Mouse (Mus musculus): ENCODE measurements around the gene Tmc8.
A peak's percentile ranks its signal among the peaks of the same experiment; 100 is the strongest.
"Not testable (repeated sequence)": the region's sequence is repeated elsewhere in the genome, so short reads cannot be mapped to it uniquely, and the experiment has no call there.

The Tmc8 gene

DNA sequence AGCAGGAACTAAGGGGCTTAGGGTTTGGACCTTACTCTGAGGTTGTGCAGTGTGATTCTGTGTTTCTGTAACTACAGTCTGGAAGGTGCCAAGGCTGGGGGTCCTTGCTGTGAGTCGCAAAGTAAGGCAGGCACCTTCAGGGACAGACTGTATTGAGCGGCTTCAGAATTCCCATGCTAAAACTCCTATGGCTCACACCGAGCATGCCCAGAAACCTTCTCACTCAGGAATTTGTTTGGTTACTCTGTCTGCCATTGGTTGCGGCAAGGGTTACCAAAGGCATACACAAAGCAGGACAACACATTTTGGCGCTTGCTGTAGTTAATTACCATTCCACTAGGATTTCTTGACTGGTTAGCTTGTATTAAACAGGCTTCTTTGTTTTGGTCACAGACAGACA lies 44.3 kb downstream of the Tmc8 start:
- DNase-seq, result peak in 1 of 2 experiments; percentile 28

DNA sequence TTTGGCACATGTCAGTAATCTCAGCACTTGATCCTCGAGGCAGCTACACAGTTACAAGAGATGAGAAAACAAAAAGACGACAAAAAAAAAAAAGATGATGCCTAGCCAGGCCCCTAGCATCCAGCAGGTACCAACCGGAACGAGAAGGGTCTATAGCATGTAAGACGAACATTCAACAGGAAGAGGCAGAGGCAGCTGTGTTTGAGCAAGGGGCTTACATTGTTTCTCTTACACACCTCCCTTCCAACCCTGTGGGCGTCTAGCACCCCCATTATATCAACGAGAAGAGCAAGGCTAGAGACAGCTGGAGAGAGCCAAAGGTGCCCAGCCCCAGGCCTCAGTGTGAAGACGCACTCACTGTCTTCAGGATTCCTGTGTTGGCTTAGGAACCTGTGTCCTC lies 45.0 kb downstream of the Tmc8 start:
- no peak for DNase-seq

DNA sequence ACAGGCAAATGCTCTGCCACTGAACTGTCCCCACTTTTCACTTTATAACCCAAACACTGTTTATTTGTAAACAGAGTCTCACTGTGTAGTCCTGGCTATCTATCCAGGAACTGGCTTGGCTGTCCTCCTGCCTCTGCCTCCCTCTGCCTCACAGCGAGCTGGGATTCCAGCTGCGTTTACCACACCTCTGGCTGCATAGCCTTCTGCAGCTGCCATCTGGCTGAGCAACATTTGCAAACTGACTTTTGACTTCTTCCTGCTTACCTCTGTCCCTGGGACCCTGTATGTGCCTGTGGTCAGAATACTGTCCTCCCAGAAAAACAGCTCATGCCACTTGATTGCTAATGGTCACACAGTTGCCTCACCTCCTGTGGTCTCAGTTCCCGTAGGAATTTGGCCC lies 45.5 kb downstream of the Tmc8 start:
- DNase-seq, result no peak

DNA sequence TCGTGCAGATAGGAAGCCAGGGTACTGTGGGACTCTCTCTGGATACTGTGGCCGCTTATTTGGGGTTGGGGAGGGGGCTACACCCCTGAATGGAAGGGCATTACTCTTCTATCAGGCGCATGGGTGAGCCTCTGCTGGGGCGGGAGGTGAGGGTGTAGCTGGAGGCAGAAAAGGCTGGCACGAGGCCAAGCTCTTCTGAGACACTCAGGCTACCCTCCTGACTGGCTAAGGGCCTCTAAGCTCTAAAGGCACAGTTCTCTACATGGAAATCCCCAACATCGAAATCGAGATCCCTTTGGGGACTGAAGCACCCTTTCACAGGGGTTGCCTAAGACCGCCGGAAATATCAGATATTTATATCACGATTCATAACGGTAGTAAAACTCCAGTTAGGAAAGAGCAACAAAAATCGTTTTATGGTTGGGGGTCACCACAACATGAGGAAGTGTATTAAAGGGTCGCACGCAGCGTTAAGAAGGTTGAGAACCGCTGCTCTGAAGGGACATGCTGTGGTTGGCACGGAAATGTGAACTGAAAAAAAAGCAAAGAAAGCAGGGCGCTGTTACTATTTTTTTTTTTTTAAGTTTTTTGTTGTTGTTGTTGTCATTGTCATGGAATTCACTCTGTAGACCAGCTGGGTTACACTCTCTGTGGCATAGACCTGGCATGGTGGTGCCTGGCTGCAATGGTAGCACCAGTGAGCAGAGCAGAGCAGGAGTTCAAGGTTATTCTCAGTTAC lies 46.4 kb downstream of the Tmc8 start:
- DNase-seq, result peak; percentile 75 to 83

DNA sequence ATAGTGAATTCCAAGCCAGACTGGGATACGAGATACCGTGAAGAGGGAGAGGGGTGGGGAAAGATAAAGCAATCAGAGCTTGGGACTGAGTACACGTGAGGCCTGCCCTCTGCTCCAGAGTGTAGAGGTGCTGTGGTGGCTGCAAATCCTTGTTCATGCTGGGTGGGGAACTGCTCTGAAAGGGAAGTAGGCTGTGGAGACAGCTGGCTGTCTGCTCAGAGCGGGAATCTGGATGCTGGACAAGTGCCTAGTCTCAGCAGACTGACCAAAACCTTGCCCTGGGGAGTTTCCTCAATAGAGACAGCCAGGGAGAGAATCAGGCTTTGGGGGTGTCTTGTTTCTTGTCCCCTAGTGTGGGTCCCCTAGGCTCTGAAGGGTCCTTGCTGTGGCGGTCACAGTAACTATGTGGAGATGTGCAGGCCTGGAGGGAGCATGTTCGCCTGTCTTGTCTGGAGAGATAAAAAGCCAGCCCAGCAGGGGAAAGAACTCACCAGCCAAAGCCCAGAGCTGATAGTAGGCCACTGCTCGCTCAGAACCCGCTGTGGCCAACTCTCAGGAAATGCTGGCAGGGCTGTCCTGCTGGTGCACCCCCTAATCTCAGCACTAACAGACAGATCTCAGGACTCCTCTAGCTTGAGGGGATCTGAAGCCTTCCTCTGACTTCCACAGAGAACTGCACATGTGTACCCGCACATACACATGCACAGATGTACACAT lies 47.2 kb downstream of the Tmc8 start:
- DNase-seq, result peak; percentile 65 to 82

DNA sequence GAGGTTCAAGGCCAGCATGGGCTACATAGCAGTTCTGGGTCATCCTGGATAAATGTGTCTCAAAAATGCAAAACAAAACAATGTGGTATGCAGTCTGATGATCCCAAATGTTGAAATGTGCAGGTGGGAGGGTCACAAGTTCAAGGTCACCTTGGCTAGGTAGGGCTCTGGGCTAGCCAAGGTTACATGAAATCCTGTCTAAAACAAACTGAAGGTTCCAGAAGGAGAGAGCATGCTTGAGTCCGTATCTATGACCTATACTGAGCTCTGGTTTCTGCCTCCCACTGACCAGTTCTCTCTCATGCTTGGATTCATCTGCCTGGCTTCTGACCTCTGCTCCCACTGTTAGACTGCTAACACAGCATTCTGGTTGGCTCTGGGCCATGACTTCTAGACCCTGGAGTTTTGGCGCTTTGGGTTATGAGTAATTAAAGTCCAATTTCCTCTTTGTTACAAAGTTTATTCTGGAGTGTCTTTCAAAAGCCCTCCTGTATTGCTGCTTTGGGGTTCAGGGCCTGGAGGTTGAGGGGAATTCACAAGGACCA lies 47.9 kb downstream of the Tmc8 start:
- DNase-seq, result peak; percentile 94 to 95

DNA sequence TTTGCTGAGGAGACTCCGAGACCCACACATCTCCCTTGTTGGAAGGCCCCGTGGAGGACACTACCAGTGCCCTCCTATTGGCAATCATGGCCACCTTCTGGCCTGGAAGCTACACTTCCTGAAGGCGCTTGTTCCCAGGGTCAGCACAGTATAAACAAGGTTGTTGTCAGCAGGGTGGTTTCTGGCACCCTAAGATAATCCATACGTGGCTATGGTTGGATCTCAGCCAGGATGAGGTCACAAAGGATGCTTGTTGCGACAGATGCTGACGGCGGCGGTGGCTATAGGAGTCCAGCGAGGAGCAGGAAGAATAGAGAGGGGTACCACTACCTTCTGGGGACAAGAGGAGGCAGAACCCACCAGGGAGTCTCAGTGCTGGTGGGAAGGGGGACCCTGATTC lies 48.5 kb downstream of the Tmc8 start:
- peak in 1 of 2 experiments; percentile 51 for DNase-seq

DNA sequence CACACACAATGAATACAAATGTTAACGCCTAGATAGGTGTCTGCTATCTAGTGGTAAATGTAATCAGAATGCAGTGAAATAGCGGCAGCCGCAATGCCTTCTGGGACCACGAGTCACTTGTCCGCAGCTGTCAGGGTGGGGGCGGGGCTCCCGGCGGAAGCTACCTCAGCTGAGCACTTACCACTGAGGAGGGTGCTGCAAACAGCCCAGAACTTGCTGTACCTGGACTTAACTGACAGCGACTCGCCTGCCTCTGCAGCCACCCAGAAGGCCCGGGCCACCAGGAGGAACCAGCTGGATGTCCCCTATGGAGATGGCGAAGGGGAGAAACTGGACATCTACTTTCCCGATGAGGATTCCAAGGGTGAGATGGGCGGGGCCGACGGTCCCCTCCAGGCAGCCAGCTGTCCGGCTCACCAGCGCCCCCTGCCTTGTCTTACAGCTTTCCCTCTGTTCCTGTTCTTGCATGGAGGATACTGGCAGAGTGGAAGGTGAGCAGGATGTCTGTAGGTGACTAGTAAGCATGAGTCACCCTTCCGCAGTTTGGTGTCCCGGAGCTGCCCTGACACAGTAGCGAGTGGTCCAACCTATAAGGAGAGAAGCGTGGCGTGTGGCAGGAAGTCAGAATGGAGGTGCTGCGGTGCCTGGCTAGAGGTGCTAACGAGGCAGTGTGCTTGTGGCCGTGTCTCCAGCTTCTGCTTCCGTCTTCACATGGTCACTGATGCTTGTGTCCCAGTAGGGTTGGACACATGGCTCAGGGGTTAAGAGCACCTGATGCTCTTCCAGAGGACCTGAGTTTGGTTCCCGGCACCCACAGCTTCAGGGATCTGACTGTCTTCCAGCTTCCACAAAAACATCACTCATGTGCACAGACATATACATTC lies 50.5 kb downstream of the Tmc8 start:
- DNase-seq, result peak; percentile 86

DNA sequence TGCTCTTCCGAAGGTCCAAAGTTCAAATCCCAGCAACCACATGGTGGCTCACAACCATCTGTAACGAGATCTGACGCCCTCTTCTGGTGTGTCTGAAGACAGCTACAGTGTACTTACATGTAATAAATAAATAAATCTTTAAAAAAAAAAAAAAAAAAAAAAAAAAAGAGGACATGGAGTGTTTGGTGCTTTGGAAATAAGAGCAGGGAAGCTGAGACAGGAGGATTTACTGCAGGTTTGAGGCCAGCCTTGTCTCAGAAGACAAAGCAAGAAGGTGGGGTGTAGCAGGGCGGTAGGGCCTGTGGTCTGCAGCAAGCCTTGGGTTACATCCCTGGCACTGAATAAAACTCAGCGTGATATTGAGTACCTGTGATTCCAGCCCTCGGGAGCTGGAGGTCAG lies 51.6 kb downstream of the Tmc8 start:
- not testable (repeated sequence) for DNase-seq

DNA sequence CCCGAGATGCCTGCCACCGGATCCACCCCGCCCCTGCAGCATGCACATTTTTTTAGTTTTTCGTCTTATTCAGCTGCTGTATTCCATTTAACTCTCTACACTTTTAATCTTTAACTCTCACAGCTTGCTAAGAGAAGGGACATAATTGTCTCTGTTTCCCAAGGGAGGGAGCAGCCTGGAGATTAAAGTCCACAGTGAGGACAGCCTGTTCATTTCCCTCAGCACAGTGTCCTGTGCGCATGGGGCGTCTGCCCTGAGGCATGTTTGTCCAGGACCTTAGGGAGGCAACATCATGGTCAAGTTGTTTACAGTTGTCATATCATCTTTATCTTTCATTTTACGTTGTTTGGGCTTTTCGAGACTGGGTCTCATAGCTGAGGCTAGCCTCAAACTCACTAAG lies 52.2 kb downstream of the Tmc8 start:
- DNase-seq, result peak; percentile 71 to 90

DNA sequence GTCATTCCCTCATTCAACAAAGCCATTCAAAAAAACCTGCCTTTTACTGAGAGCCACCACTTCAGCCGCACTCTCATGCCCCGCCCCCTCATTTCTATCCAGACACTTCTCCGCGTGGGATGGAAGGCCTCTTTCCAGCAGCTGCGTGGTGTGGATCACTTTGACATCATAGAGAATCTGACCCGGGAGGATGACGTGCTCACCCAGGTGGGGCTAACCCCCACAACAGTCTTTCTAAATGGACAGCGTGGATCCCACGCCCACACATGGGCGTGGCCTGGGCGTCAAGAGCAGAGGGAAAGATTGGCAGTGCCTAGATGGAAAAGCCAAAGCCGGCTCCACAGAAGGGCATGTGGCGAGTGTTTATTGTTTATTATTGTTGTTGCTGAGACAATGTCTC lies 54.4 kb downstream of the Tmc8 start:
- peak; percentile 42 to 81 for DNase-seq

DNA sequence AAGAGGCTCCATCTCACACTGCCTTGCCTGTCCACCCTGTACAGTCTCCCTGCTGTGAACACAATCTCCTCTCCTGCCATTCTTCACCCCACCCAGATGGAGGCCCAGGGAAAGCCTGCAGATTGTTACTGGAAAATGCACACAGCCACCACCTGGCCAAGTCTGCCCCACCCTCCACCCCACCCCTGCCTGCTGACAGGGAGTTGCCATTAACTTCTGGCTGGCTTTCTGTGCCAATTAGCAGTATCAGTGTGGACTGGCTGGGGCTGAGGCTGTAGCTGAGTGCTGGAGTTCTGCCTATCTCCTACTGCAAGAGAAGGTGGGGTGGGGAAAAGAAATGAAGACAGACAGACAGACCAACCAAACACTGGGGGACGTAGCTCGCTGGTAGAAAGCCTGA lies 56.7 kb downstream of the Tmc8 start:
- peak; percentile 42 to 81 for DNase-seq

DNA sequence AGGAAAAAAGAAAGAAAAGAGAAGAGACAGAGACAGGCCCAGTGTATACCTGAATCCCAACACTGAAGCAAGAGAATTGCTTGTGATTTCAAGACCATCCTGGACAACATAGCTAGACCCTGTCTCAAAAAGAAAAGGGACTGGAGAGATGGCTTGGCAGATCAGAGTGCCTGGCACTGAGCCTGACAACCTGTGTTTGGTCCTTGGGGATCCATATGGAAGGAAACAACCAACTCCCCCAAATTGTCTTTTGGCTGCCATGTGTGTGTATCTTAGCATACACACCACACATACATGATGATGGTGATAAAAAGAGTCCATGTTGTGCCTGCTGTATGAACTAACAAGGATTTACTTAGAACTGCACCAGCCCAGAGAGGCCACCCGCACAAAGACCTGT lies 57.1 kb downstream of the Tmc8 start:
- DNase-seq, result no peak

DNA sequence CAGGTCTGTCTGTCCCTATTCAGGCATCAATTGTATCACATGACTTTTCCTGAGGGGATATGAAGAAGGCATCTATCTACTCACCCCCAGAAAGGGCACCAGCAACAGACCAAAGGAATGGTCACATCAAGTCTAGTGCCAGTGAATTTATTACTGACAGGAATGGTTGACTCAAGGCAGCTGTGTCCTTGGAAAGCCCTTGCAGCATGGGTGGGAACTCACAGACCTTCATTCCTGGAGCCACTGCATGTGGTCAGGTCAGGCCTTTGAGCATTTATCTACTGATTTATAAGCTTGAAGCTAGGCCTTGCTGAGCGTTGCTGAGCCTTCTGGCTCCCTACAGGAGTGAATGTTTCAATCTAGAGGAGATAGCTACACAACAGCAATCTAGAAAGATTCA lies 59.0 kb downstream of the Tmc8 start:
- DNase-seq, result no peak
